Mouse (Mus musculus): ENCODE data around the gene Gm17428.

DNA sequence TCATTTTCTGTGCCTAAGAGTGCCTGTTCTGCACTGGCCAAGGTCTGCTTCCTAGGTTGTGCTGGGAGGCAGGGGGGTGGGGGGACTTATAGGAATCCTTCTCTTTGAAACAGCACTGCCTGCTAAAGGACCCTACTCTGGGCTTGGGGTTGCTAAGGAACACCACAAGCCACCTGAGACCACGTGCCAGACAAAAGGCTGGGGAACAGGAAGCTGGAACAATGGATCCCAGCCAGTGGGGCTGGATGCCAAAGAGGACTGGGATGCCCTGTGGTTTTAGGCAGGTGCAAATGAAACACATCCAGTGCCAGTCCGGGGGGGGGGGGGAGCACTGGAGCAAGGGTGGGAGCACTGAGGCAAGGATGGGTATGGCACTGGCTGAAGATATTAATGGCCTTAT, 46.3 kb upstream of the Gm17428 start:
- TF ChIP-seq POLR2A (IDR thresholded peaks at IDR 0.05; ENCODE audit: control insufficient read depth in 1 of 2, insufficient read depth in 1 of 2, low read depth in 1 of 2, low read length in 2 of 2, poor library complexity in 1 of 2) (no peak), MXI1 (IDR thresholded peaks at IDR 0.05; ENCODE audit: low read depth, low read length) (no peak)

Measured in MEL (cell line).